Mouse (Mus musculus): ENCODE data around the gene Tle4.

GRCm38 (mm10) chr19:14424016-14424964 lies 173.6 kb downstream of the Tle4 start:
- TF ChIP-seq CTCF (IDR thresholded peaks at IDR 0.05; ENCODE audit: low read depth, low read length) (no peak), EP300 (IDR thresholded peaks at IDR 0.05; ENCODE audit: insufficient read depth, low read depth, low read length) (no peak), POLR2A (IDR thresholded peaks at IDR 0.05; ENCODE audit: insufficient read depth, low read length) (no peak)

All from ES-Bruce4 (cell line).